Mouse (Mus musculus): ENCODE data around the gene Dach1.

DNA sequence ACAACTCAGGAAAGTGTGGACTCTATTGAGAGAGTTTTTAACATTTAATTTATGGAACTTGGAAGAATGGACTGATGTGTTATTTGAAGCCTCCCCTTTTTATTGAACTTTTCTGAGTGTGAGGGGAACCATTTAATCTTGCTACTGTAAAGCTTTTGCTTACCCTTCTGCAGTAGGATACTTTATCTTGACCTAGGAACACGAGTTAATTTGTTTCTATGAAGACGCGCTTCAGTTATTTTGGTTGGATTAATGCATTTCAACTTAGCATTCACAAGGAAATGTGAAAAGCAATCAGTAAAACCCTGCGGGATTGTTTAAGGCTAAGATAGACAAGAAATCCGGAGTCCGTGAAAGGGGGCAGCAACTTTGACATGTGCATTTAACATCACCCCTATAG is 89.6 kb downstream of the Dach1 start:
- TF ChIP-seq CTCF (IDR thresholded peaks at IDR 0.05 in 2 of 3, conservative IDR thresholded peaks at IDR 0.05 in 1 of 3; ENCODE audit: control insufficient read depth in 1 of 3, insufficient read depth in 1 of 3, low read depth in 2 of 3, low read length in 3 of 3, poor library complexity in 1 of 3, severe bottlenecking in 1 of 3): no peak
- no peak for TF ChIP-seq POLR2A (IDR thresholded peaks at IDR 0.05; ENCODE audit: control insufficient read depth in 1 of 2, insufficient read depth in 1 of 2, low read depth in 1 of 2, low read length in 2 of 2, poor library complexity in 1 of 2)
- TF ChIP-seq UBTF (IDR thresholded peaks at IDR 0.05; ENCODE audit: borderline replicate concordance, insufficient read depth, low read depth, low read length): no peak
- TF ChIP-seq ZMIZ1 (IDR thresholded peaks at IDR 0.05; ENCODE audit: low read depth, low read length): no peak
- no peak for TF ChIP-seq RCOR1 (IDR thresholded peaks at IDR 0.05; ENCODE audit: low read depth, low read length)
- no peak for TF ChIP-seq CHD2 (IDR thresholded peaks at IDR 0.05; ENCODE audit: low read length)
- TF ChIP-seq TBP (IDR thresholded peaks at IDR 0.05; ENCODE audit: low read depth, low read length): no peak
- no peak for TF ChIP-seq USF1 (IDR thresholded peaks at IDR 0.05; ENCODE audit: low read depth, low read length)
- no peak for TF ChIP-seq MXI1 (IDR thresholded peaks at IDR 0.05; ENCODE audit: low read depth, low read length)
- TF ChIP-seq MAFK (IDR thresholded peaks at IDR 0.05; ENCODE audit: borderline replicate concordance, low read depth, low read length): no peak
- no peak for TF ChIP-seq ZC3H11A (IDR thresholded peaks at IDR 0.05; ENCODE audit: low read depth, low read length)
- TF ChIP-seq EP300 (IDR thresholded peaks at IDR 0.05; ENCODE audit: low read depth in 1 of 2, low read length in 2 of 2): no peak

Measured in MEL (cell line).